Mouse (Mus musculus): ENCODE results near the gene Ankfn1.

Gene Ankfn1

GRCm38 (mm10) chr11:89574269-89574838 lies 203.1 kb downstream of the Ankfn1 start:
- DNase-seq (ENCODE audit: low spot score): no peak

- no peak for DNase-seq (ENCODE audit: low spot score)
These were observed 207.9 kb downstream of the Ankfn1 start for GRCm38 (mm10) chr11:89569391-89570145.

- DNase-seq (ENCODE audit: low spot score): no peak
These were observed 209.2 kb downstream of the Ankfn1 start for GRCm38 (mm10) chr11:89568246-89568645.

GRCm38 (mm10) chr11:89551441-89551840 lies 226.0 kb downstream of the Ankfn1 start:
- DNase-seq (ENCODE audit: low spot score): peak; percentile 30

- DNase-seq (ENCODE audit: low spot score): peak; percentile 6
These were observed 226.5 kb downstream of the Ankfn1 start for GRCm38 (mm10) chr11:89550921-89551320.

GRCm38 (mm10) chr11:89548786-89549185 lies 228.7 kb downstream of the Ankfn1 start:
- DNase-seq (ENCODE audit: low spot score): no peak

- peak; percentile 42 for DNase-seq (ENCODE audit: low spot score)
These were observed 231.3 kb downstream of the Ankfn1 start for GRCm38 (mm10) chr11:89546164-89546563.

- DNase-seq (ENCODE audit: low spot score): peak; percentile 57
These were observed 232.3 kb downstream of the Ankfn1 start for GRCm38 (mm10) chr11:89544856-89545817.

- DNase-seq (ENCODE audit: low spot score): no peak
These were observed 239.1 kb downstream of the Ankfn1 start for GRCm38 (mm10) chr11:89538376-89538775.

GRCm38 (mm10) chr11:89527800-89528430 lies 249.5 kb downstream of the Ankfn1 start:
- no peak for DNase-seq (ENCODE audit: low spot score)

GRCm38 (mm10) chr11:89515501-89515901 lies 262.0 kb downstream of the Ankfn1 start:
- no peak for DNase-seq (ENCODE audit: low spot score)

- no peak for DNase-seq (ENCODE audit: low spot score)
These were observed 268.7 kb downstream of the Ankfn1 start for GRCm38 (mm10) chr11:89508675-89509324.

GRCm38 (mm10) chr11:89506595-89507245 lies 270.7 kb downstream of the Ankfn1 start:
- no peak for DNase-seq (ENCODE audit: low spot score)

GRCm38 (mm10) chr11:89505046-89505445 lies 272.4 kb downstream of the Ankfn1 start:
- DNase-seq (ENCODE audit: low spot score): no peak

- DNase-seq (ENCODE audit: low spot score): no peak
These were observed 275.7 kb downstream of the Ankfn1 start for GRCm38 (mm10) chr11:89501796-89502195.

- no peak for DNase-seq (ENCODE audit: low spot score)
These were observed 276.5 kb downstream of the Ankfn1 start for GRCm38 (mm10) chr11:89500961-89501360.

GRCm38 (mm10) chr11:89481084-89481483 lies 296.4 kb downstream of the Ankfn1 start:
- DNase-seq (ENCODE audit: low spot score): no peak

GRCm38 (mm10) chr11:89476927-89477326 lies 300.5 kb downstream of the Ankfn1 start:
- DNase-seq (ENCODE audit: low spot score): no peak

GRCm38 (mm10) chr11:89476047-89476446 lies 301.4 kb downstream of the Ankfn1 start:
- no peak for DNase-seq (ENCODE audit: low spot score)

- no peak for DNase-seq (ENCODE audit: low spot score)
These were observed 304.6 kb downstream of the Ankfn1 start for GRCm38 (mm10) chr11:89472871-89473270.

GRCm38 (mm10) chr11:89465381-89465780 lies 312.1 kb downstream of the Ankfn1 start:
- no peak for DNase-seq (ENCODE audit: low spot score)
